Mouse (Mus musculus) thymus, adult 2 months (tissue): ENCODE measurements around the gene Cdc42bpg.

Source experiments
- CTCF ChIP-seq: fragments of 200-500 bp; IDR thresholded peaks from 2 replicates; pipeline ENCODE4 v1.5.1; 2012; ENCODE audit warnings: mild to moderate bottlenecking, control low read depth, low read length, moderate library complexity, borderline replicate concordance; ENCODE audit not compliant: control insufficient read depth, poor library complexity, insufficient read depth; ENCODE audit errors: extremely low read depth
- POLR2A ChIP-seq: fragments of 200-500 bp; IDR thresholded peaks from 2 replicates; pipeline ENCODE4 v1.6.1; 2012; ENCODE audit warnings: mild to moderate bottlenecking, low read length, control low read depth, moderate library complexity; ENCODE audit not compliant: control insufficient read depth, poor library complexity, insufficient read depth; ENCODE audit errors: extremely low read depth

GRCm38 (mm10) chr19:6363091-6363410 lies 56.8 kb downstream of the Cdc42bpg start:
- no peak for TF ChIP-seq POLR2A
- no peak for TF ChIP-seq CTCF
